Mouse (Mus musculus): ENCODE results near the gene Chrna10. TPM values are rescaled to one million over a fixed set of nuclear protein-coding genes. Genes with fewer than 3 reads are reported as not detected.

Chrna10 gene
- total RNA-seq (2023) = not detected

GRCm38 (mm10) chr7:102116579-102117331 lies at the start of gene Chrna10:
Gene Chrna10 (minus strand): TSS chr7:102116828.

GRCm38 (mm10) chr7:102109171-102109570 lies 7.5 kb downstream of the Chrna10 start, which contains the start of gene Art5:
Gene Art5 (minus strand): TSS chr7:102109489.

GRCm38 (mm10) chr7:102101487-102101886 lies 15.1 kb downstream of the Chrna10 start, which contains the start of gene Art1:
Gene Art1 (plus strand): TSS chr7:102101743.

GRCm38 (mm10) chr7:102082816-102083215 lies 33.8 kb downstream of the Chrna10 start, which contains the start of gene Trpc2:
Gene Trpc2 (plus strand): TSS chr7:102083116.

GRCm38 (mm10) chr7:102065046-102065891 lies 51.4 kb downstream of the Chrna10 start, which contains the start of the genes Rnf121, Xndc1 and Xntrpc:
Gene Rnf121 (minus strand): TSS chr7:102065469.
Gene Xndc1 (plus strand): TSS chr7:102065511.
Gene Xntrpc (plus strand): TSS chr7:102065713.

Other genes starting within 250 kb of the Chrna10 start
- not detected for gene Folr1, start 246.0 kb downstream of the Chrna10 start, total RNA-seq (2023)
- 10 to 100 TPM; 64.2 to 67.1 TPM for gene Lamtor1, start 210.9 kb downstream of the Chrna10 start, total RNA-seq (2023)
- not detected for gene Tomt, start 210.5 kb downstream of the Chrna10 start, total RNA-seq (2023)
- gene Lrrc51, start 182.9 kb downstream of the Chrna10 start, total RNA-seq (2023) = 1 to 10 TPM; 1.5 to 2.1 TPM
- gene Numa1, start 182.7 kb downstream of the Chrna10 start, total RNA-seq (2023) = 100 to 1,000 TPM; 318 to 347 TPM
- gene Il18bp, start 98.1 kb downstream of the Chrna10 start, total RNA-seq (2023) = 10 to 100 TPM; 13.5 to 15.8 TPM
- gene Rnf121, start 51.4 kb downstream of the Chrna10 start, total RNA-seq (2023) = 10 to 100 TPM; 35.6 to 39.4 TPM
- 10 to 100 TPM; 40.8 to 52.2 TPM for gene Xndc1, start 51.3 kb downstream of the Chrna10 start, total RNA-seq (2023)
- 1 to 10 TPM; 7.6 to 7.9 TPM for gene Xntrpc, start 51.1 kb downstream of the Chrna10 start, total RNA-seq (2023)
- gene Trpc2, start 33.7 kb downstream of the Chrna10 start, total RNA-seq (2023) = 1 to 10 TPM in 1 of 2 experiments, under 1 TPM in 1; 0.50 to 1.8 TPM
- gene Art1, start 15.1 kb downstream of the Chrna10 start, total RNA-seq (2023) = under 1 TPM in 1 of 2 experiments, not detected in 1; 0.38 TPM
- under 1 TPM; 0.61 to 0.77 TPM for gene Art5, start 7.3 kb downstream of the Chrna10 start, total RNA-seq (2023)
- gene Nup98, start 93.3 kb upstream of the Chrna10 start, total RNA-seq (2023) = 100 to 1,000 TPM in 1 of 2 experiments, 10 to 100 TPM in 1; 92.0 to 102 TPM
- gene Pgap2, start 93.4 kb upstream of the Chrna10 start, total RNA-seq (2023) = 10 to 100 TPM; 38.8 to 39.7 TPM
- 100 to 1,000 TPM; 148 to 179 TPM for gene Rhog, start 139.2 kb upstream of the Chrna10 start, total RNA-seq (2023)
- 100 to 1,000 TPM; 178 to 179 TPM for gene Stim1, start 151.0 kb upstream of the Chrna10 start, total RNA-seq (2023)

Data from T-cell, adult 66 days (primary cell).